Mouse (Mus musculus) lung, embryonic 16.5 days (tissue): ENCODE measurements around the gene Il1f10. TPM values are rescaled to one million over a fixed set of nuclear protein-coding genes. Genes with fewer than 3 reads are reported as not detected.

Experiments used
- ATAC-seq: fragments of 200-750 bp; cut with Nextera tagmentation; 2 replicates; pipeline ENCODE4 v1.8.0; 2017; ENCODE audit warnings: low read depth, mild to moderate bottlenecking, moderate library complexity
- H3K27ac ChIP-seq: fragments of 300-500 bp; sonication (generic); 2 replicates; pipeline ENCODE4 v1.5.1; 2014; ENCODE audit warnings: mild to moderate bottlenecking, control low read depth, low read length
- H3K27me3 ChIP-seq: fragments of 300-500 bp; sonication (generic); 2 replicates; pipeline ENCODE4 v1.6.1; 2014; ENCODE audit warnings: low read depth, low read length, mixed read lengths; ENCODE audit not compliant: control insufficient read depth, insufficient read depth
- H3K36me3 ChIP-seq: fragments of 300-500 bp; sonication (generic); 2 replicates; pipeline ENCODE4 v1.6.1; 2014; ENCODE audit warnings: low read length; ENCODE audit not compliant: control insufficient read depth, insufficient read depth
- H3K4me1 ChIP-seq: fragments of 300-500 bp; sonication (generic); replicated peaks from 2 replicates; pipeline ENCODE4 v1.6.1; 2014; ENCODE audit warnings: low read length, mixed read lengths; ENCODE audit not compliant: control insufficient read depth, insufficient read depth
- H3K4me2 ChIP-seq: fragments of 300-500 bp; sonication (generic); 2 replicates; pipeline ENCODE4 v1.6.1; 2014; ENCODE audit warnings: low read depth, low read length, control low read depth
- H3K4me3 ChIP-seq: fragments of 300-500 bp; sonication (generic); 2 replicates; pipeline ENCODE4 v1.5.1; 2014; ENCODE audit warnings: mild to moderate bottlenecking, low read length, control low read depth
- H3K9ac ChIP-seq: fragments of 300-500 bp; sonication (generic); 2 replicates; pipeline ENCODE4 v1.6.1; 2014; ENCODE audit warnings: low read length, control low read depth
- H3K9me3 ChIP-seq: fragments of 300-500 bp; sonication (generic); 2 replicates; pipeline ENCODE4 v1.6.1; 2016; ENCODE audit warnings: low read length; ENCODE audit not compliant: control insufficient read depth
- WGBS: fragments of 180-500 bp; shearing (Covaris S2); extraction: QIAGEN DNeasy Blood & Tissue Kit; methylation state at CpG from one replicate; pipeline ENCODE4 v1.1.7; 2014; 5-methylcytosine and 5-hydroxymethylcytosine counted together
- polyA plus RNA-seq: library from polyadenylated mRNA; unstranded; fragments of >200 nt; fragmentation: Nextera tagmentation; extraction: Ambion mirVana; gene quantifications from 2 replicates; pipeline ENCODE4 v1.2.1, GENCODE M21; 2015

The Il1f10 gene
- not detected in 2 replicates for polyA plus RNA-seq

DNA sequence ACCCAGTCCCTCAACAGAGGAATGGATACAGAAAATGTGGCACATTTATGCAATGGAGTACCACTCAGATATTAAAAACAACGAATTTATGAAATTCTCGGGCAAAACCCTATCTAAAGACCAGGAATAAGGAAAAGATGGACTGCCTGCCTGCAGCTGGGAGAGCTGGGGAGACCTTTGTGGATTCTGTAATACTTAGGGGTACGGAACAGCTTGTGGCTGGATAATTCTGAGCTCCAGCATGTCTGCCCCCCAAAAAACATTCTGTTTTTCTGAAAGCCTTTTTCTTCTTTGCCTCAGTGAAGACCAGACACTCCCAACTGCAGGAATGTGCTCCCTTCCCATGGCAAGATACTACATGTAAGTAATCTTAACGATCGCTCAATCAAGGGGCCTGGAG, at the start of gene Il1f10:
TSS of gene Il1f10 (plus strand) at position 301 of the 400 bp plus-strand sequence.
- no peaks in the 10 kb centered on the region for H3K9me3 ChIP-seq
- no peaks in the 10 kb centered on the region for H3K36me3 ChIP-seq
- no peaks in the 10 kb centered on the region for H3K4me1 ChIP-seq
- 69% methylated on average over 5 of the region's 5 CpGs for WGBS
- H3K4me2 ChIP-seq = no peak within 1 kb of the TSS
- H3K4me3 ChIP-seq = no peak within 1 kb of the TSS
- no peak within 1 kb of the TSS for H3K9ac ChIP-seq
- ATAC-seq = no peak
- no peak within 1 kb of the TSS for H3K27ac ChIP-seq
- no peaks in the 10 kb centered on the region for H3K27me3 ChIP-seq

- Histone ChIP-seq H3K4me2 (no peak overlapping the region), H3K36me3 (no peaks in the 10 kb centered on the region), H3K27me3 (no peaks in the 10 kb centered on the region)
Measured at GRCm38 (mm10) chr2:24267503-24267902, 23.5 kb upstream of the Il1f10 start.

DNA sequence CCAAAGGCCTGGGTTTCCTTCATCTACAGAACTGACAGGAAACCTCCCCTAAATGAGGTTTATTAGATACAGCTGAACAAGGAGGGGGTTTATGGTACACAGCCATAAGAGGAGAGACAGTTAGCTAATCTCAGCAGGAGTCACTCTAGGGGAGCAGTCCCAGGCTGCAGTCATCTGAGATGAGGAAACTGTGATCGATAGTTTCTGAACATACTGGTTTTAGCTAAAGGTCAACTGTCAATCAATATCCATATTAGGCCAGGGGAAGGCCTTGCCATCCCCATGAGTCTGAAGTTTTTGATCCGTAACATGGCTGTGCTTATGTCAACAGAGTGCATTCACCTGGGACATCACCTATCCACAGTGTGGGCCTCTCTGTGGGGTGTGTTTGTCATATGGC, 17.4 kb upstream of the Il1f10 start:
- H3K36me3 ChIP-seq = no peaks in the 10 kb centered on the region
- no peak overlapping the region for H3K4me2 ChIP-seq
- no peaks in the 10 kb centered on the region for H3K27me3 ChIP-seq
- H3K9ac ChIP-seq = no peak overlapping the region
- H3K4me3 ChIP-seq = no peak overlapping the region
- ATAC-seq = no peak
- no peak overlapping the region for H3K27ac ChIP-seq
- H3K9me3 ChIP-seq = no peaks in the 10 kb centered on the region
- 76% methylated on average over 2 of the region's 2 CpGs for WGBS
- H3K4me1 ChIP-seq = no peaks in the 10 kb centered on the region

More at GRCm38 (mm10) chr2:24267503-24267902, 23.5 kb upstream of the Il1f10 start:
- ATAC-seq = no peak
- Histone ChIP-seq H3K4me3 (no peak overlapping the region), H3K27ac (no peak overlapping the region), H3K4me1 (no peaks in the 10 kb centered on the region), H3K9me3 (no peaks in the 10 kb centered on the region), H3K9ac (no peak overlapping the region)
- WGBS = 70% methylated on average over 1 of the region's 1 CpGs

DNA sequence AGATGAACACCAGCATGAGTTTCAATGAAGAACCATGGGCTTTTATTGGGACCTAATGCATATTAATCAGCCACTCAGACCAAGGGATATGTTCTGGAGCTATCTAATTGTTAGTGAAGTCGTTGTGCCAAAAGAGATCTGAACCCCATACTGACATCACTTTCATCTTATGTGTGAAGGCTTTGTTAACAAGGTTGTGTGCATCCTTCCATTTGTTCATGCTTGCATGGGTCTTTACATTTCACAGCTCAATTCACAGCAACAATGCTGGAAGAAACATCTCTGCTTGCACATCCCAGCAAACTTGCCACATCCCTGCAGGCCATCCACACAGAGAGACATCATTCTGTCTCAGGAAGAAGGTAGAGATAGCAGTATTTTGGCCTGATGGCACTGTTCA, 15.8 kb upstream of the Il1f10 start:
- Histone ChIP-seq H3K4me1 (no peaks in the 10 kb centered on the region), H3K9ac (no peak overlapping the region), H3K36me3 (no peaks in the 10 kb centered on the region), H3K27me3 (no peaks in the 10 kb centered on the region), H3K9me3 (no peaks in the 10 kb centered on the region), H3K4me2 (no peak overlapping the region), H3K27ac (no peak overlapping the region), H3K4me3 (no peak overlapping the region)
- 36% methylated on average over 1 of the region's 1 CpGs for WGBS
- no peak for ATAC-seq

DNA sequence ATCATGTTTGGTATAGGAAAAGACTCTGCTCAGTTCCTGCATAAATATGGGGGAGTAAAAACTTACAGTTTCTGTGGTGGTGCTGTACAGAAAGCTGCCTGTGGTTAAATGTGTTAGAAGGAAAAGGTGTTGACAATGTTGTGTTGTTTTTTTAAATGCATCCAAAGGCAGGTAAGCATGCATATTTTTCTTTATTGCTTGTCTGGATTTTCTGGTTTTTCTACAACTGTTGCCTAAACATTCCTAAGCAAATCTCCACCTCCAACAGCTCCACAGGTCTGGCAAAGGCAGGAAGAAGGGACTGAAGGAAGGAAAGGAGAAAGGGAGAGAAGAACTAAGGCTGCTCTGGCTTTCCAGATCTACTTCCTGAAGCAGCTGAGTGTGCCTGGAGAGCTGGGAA, 14.3 kb upstream of the Il1f10 start, which contains the start of gene Il1f5:
TSS of gene Il1f5 (plus strand) at position 301 of the 400 bp plus-strand sequence.
- Histone ChIP-seq H3K27ac (no peak within 1 kb of the TSS), H3K9me3 (no peaks in the 10 kb centered on the region), H3K9ac (no peak within 1 kb of the TSS), H3K27me3 (no peaks in the 10 kb centered on the region), H3K4me2 (no peak within 1 kb of the TSS), H3K36me3 (no peaks in the 10 kb centered on the region), H3K4me1 (no peaks in the 10 kb centered on the region), H3K4me3 (no peak within 1 kb of the TSS)
- ATAC-seq = no peak

DNA sequence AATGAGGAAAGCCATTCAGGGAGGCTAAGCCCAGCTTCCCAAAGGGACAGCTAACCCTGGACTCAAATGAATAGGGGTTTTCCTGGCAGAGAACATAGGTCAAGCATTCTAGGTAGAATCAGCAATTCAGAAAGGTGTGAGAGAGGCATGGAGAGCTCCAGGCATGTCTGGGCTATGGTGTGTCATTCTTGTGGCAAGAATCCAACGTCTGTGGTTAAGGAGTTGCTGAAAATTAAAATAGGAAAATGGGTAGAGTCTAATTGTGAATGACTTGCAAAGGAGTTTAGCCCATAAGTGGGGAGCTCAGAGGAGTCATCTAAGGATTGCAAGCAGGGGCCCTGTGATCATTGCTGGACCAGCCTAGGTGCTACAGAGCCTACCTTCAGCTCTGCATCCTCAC, 3.6 kb downstream of the Il1f10 start:
- no peak overlapping the region for H3K4me3 ChIP-seq
- 27% methylated on average over 1 of the region's 1 CpGs for WGBS
- ATAC-seq = no peak
- H3K9me3 ChIP-seq = no peaks in the 10 kb centered on the region
- H3K4me1 ChIP-seq = no peaks in the 10 kb centered on the region
- no peak overlapping the region for H3K9ac ChIP-seq
- H3K4me2 ChIP-seq = no peak overlapping the region
- no peaks in the 10 kb centered on the region for H3K27me3 ChIP-seq
- no peak overlapping the region for H3K27ac ChIP-seq
- no peaks in the 10 kb centered on the region for H3K36me3 ChIP-seq

GRCm38 (mm10) chr2:24296837-24297236, 5.8 kb downstream of the Il1f10 start:
- no peaks in the 10 kb centered on the region for H3K27me3 ChIP-seq
- no peak overlapping the region for H3K9ac ChIP-seq
- no peaks in the 10 kb centered on the region for H3K36me3 ChIP-seq
- no peak overlapping the region for H3K4me2 ChIP-seq
- H3K4me1 ChIP-seq = no peaks in the 10 kb centered on the region
- WGBS = 3% methylated on average over 3 of the region's 3 CpGs
- no peaks in the 10 kb centered on the region for H3K9me3 ChIP-seq
- H3K4me3 ChIP-seq = no peak overlapping the region
- ATAC-seq = no peak
- H3K27ac ChIP-seq = no peak overlapping the region

DNA sequence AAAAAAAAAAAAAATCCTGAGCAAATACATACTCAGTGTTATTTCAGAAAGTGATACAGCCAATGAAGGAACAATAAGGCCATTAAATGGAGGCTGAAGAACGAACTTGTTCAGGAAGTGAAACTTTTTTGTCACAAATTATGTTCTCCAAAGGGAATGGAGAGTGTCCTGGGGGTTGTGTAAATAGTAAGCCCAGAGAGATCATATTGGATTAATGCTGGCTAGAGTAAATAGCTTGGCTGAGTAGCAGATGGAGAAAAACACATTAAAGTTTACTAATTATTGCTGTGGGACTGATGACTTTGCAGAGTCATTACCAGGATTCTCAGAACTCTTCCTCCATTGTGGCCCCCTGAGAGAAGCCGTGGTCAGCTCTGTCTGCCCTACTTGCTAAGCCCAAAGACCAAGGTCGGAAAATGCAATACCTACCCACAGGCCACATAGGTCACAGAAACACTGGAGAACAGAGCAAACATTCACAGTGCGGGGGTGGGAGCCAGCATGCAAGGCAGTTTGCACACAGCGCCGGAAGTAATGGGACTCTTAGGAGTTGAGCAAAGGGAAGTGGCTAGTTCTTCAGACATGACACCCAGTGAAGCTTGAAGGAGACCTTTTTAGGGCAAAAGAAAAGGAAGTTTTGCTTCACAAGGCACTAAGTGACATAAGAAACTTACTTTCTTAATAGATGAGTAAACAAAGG, 20.5 kb downstream of the Il1f10 start:
- H3K4me3 ChIP-seq = no peak overlapping the region
- H3K9ac ChIP-seq = no peak overlapping the region
- H3K27ac ChIP-seq = no peak overlapping the region
- no peaks in the 10 kb centered on the region for H3K4me1 ChIP-seq
- no peaks in the 10 kb centered on the region for H3K27me3 ChIP-seq
- 49% methylated on average over 6 of the region's 6 CpGs for WGBS
- no peaks in the 10 kb centered on the region for H3K9me3 ChIP-seq
- no peaks in the 10 kb centered on the region for H3K36me3 ChIP-seq
- H3K4me2 ChIP-seq = no peak overlapping the region
- no peak for ATAC-seq

- Histone ChIP-seq H3K9ac (no peak overlapping the region), H3K27ac (no peak overlapping the region), H3K4me1 (no peaks in the 10 kb centered on the region), H3K27me3 (no peaks in the 10 kb centered on the region), H3K9me3 (no peaks in the 10 kb centered on the region), H3K4me2 (no peak overlapping the region), H3K36me3 (no peaks in the 10 kb centered on the region), H3K4me3 (no peak overlapping the region)
- no peak for ATAC-seq
- 79% methylated on average over 1 of the region's 1 CpGs for WGBS
Measured at GRCm38 (mm10) chr2:24316919-24317318, 25.9 kb downstream of the Il1f10 start.
